Mouse (Mus musculus) lung, embryonic 15.5 days (tissue): Measurements from ENCODE around the gene Rsrp1. TPM values are rescaled to one million over a fixed set of nuclear protein-coding genes. Genes with fewer than 3 reads are reported as not detected.

ENCODE experiments used
- polyA plus RNA-seq: library from polyadenylated mRNA; unstranded; fragments of >200 nt; fragmentation: Nextera tagmentation; extraction: Ambion mirVana; gene quantifications from 2 replicates; pipeline ENCODE4 v1.2.1, GENCODE M21; 2015

The Rsrp1 gene
- polyA plus RNA-seq, 1 experiment from 2014 or later = 412 TPM

Other genes with a start within 250 kb of the Rsrp1 start
- 3.0 and 3.3 TPM in 2 replicates for gene Man1c1, start 219.3 kb upstream of the Rsrp1 start, polyA plus RNA-seq
- gene Ldlrap1, start 155.6 kb upstream of the Rsrp1 start, polyA plus RNA-seq = 21.8 and 24.9 TPM in 2 replicates
- gene Maco1, start 70.2 kb upstream of the Rsrp1 start, polyA plus RNA-seq = 36.1 and 39.9 TPM in 2 replicates
- gene Rhd, start 59.1 kb upstream of the Rsrp1 start, polyA plus RNA-seq = 2.3 and 5.4 TPM in 2 replicates
- 172 and 184 TPM in 2 replicates for gene Tmem50a, start 8.6 kb upstream of the Rsrp1 start, polyA plus RNA-seq
- gene Syf2, start 7.3 kb downstream of the Rsrp1 start, polyA plus RNA-seq = 64.0 and 73.8 TPM in 2 replicates
- 0.04 and 0.20 TPM in 2 replicates for gene Runx3, start 197.1 kb downstream of the Rsrp1 start, polyA plus RNA-seq